Mouse (Mus musculus) CD8-positive naive resting alpha-beta T cell, adult 2 months (primary cell): ENCODE measurements at regions not wholly inside any gene's neighbourhood (a gene's known extent, or its start where the extent isn't known, plus 50 kb on each side); places are given as distances from the start of the nearest gene placed in this dataset.

ENCODE experiments used
- DNase-seq, 2 experiments: peaks; one replicate each; pipeline ENCODE4 v3.0.0; 2022; ENCODE audit warnings: low read depth in 2 of 2, low spot score in 2 of 2

GRCm38 (mm10) chr14:25394931-25395330, 64.1 kb upstream of the Zmiz1 start:
- no peak for DNase-seq

GRCm38 (mm10) chr14:25396990-25397531, 61.9 kb upstream of the Zmiz1 start:
- no peak for DNase-seq

DNA sequence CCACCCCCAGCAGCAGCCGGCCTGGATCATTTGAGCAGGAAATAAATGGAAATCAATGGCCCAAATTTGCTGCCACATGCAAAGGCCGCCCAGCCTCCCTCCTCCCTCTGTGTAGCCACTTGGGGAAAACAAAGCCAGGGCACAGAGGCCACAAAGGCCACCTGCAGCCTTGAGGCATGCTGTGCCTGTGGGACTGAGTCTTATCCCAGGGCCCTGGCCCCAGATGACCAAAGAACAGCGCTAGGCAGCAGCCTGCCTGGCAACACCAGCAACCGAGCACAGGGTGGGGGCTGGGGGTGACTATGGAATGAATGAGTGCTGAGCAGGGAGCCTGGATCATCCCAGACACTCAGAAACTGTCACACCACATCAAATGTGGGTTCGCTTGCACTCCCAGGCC, 61.2 kb upstream of the Zmiz1 start:
- DNase-seq: no peak

- DNase-seq: no peak
Measured at GRCm38 (mm10) chr14:25398745-25399144, 60.2 kb upstream of the Zmiz1 start.

GRCm38 (mm10) chr14:25399286-25399685, 59.7 kb upstream of the Zmiz1 start:
- no peak for DNase-seq

GRCm38 (mm10) chr14:25401104-25401963, 57.7 kb upstream of the Zmiz1 start:
- DNase-seq: no peak

DNA sequence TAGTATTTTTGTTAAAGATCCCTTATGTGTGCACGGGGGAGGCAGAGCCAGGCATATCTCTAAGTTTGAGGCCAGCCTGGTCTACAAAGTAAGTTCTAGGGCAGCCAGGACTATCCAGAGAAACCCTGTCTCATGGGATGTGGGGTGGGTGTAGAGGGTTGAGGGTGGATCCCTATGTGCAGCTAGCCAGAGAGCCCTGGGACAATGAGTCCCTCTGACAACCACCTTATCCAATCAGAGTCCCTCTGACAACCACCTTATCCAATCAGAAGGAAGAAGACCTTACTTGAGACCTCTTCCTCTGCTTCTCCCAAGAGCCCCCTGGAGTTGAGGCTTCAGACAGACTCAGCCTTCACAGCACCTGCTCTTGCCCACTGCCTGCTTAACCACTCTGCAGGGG, 56.6 kb upstream of the Zmiz1 start:
- DNase-seq: no peak

DNA sequence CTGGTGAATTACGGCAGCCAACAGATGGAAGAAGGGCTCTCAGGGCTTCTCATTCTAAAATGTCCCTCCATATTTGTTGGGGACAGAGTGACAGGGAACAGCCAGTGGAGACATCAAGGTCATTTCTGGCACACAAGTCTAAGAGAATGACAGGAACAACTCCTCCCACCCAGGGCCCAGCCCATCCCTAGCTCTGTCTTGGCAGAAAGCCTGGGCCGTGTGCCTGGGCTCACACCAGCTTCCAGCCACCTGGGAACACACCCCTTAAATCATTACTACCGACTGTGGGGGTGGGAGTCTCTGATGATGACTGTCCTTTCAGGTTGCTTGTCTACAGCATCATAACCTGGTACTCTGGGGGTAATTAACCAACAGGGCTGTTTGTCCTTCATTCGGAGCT, 53.8 kb upstream of the Zmiz1 start:
- no peak for DNase-seq

- DNase-seq: no peak
Measured at GRCm38 (mm10) chr14:25406059-25406458, 52.9 kb upstream of the Zmiz1 start.

DNA sequence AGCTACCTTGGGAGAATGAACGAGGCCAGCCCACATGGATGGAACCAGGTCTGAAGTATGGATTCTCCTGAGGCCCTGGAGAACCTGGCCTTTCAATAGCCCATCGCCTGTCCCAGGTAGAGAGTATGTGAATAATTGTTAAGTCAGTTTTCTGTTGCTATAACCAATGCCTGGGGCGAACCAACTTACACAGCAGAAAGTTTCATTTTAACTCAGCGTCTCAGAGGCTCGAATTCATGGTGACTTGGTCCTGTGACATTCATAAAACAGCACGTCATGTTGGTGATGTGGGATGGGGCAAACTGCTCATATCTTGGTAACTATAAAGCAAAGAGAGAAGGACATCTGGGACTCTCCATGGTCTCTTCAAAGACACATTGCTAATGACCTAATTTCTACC, 52.4 kb upstream of the Zmiz1 start:
- no peak for DNase-seq

DNA sequence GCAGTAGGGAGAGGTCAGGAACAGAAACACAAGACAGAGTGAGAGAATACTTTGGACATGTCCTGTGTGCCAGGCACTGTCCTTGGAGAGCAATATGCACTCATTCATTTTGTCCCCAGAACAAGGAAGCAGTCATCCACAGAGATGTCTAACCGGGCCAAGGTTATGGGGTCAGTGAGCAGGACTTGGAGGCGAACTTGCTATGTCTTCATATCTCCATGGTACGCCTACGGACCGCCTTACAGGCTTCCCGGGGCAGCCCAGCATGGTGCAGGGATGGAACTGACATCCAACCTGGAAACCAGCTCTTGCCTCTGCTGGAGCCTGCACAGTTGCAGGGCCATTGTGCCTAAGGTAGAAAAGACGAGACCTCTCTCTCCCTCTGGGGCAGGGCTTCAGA, 51.9 kb upstream of the Zmiz1 start:
- DNase-seq: no peak
